Mouse (Mus musculus) hindbrain, embryonic 14.5 days (tissue): ENCODE results near the gene Gatd1. TPM values are rescaled to one million over a fixed set of nuclear protein-coding genes. Genes with fewer than 3 reads are reported as not detected.
A peak's percentile ranks its signal among the peaks of the same experiment; 100 is the strongest.

Experiments used
- ATAC-seq: fragments of 200-750 bp; cut with Nextera tagmentation; 2 replicates; pipeline ENCODE4 v1.8.0; 2017; ENCODE audit warnings: moderate number of reproducible peaks, mild to moderate bottlenecking, moderate TSS enrichment, moderate library complexity; ENCODE audit not compliant: low FRiP score
- DNase-seq: peaks from one replicate; pipeline ENCODE4 v3.0.0-alpha.2; 2015; ENCODE audit warnings: low spot score
- H3K27ac ChIP-seq: fragments of 300-500 bp; sonication (generic); 2 replicates; pipeline ENCODE4 v1.5.1; 2014; ENCODE audit warnings: mild to moderate bottlenecking, moderate library complexity
- H3K27me3 ChIP-seq: fragments of 300-500 bp; sonication (generic); 2 replicates; pipeline ENCODE4 v1.6.1; 2014; ENCODE audit warnings: mild to moderate bottlenecking, low read length, mixed read lengths; ENCODE audit not compliant: control insufficient read depth, insufficient read depth
- H3K36me3 ChIP-seq: fragments of 300-500 bp; sonication (generic); replicated peaks from 2 replicates; pipeline ENCODE4 v1.6.1; 2014; ENCODE audit not compliant: control insufficient read depth, insufficient read depth
- H3K4me1 ChIP-seq: fragments of 300-500 bp; sonication (generic); replicated peaks from 2 replicates; pipeline ENCODE4 v1.6.1; 2014; ENCODE audit warnings: antibody characterized with exemption, low read length, mixed read lengths; ENCODE audit not compliant: control insufficient read depth, insufficient read depth
- H3K4me2 ChIP-seq: fragments of 300-500 bp; sonication (generic); replicated peaks from 2 replicates; pipeline ENCODE4 v1.6.1; 2014; ENCODE audit warnings: mild to moderate bottlenecking, moderate library complexity
- H3K4me3 ChIP-seq: fragments of 300-500 bp; sonication (generic); replicated peaks from 2 replicates; pipeline ENCODE4 v1.5.1; 2014; ENCODE audit warnings: mild to moderate bottlenecking, low read length
- H3K9ac ChIP-seq: fragments of 300-500 bp; sonication (generic); 2 replicates; pipeline ENCODE4 v1.6.1; 2014
- H3K9me3 ChIP-seq: fragments of 300-500 bp; sonication (generic); 2 replicates; pipeline ENCODE4 v1.6.1; 2016; ENCODE audit warnings: low read length; ENCODE audit not compliant: control insufficient read depth
- WGBS: fragments of 180-500 bp; shearing (Covaris S2); extraction: QIAGEN DNeasy Blood & Tissue Kit; methylation state at CpG from one replicate; pipeline ENCODE4 v1.1.7; 2014; 5-methylcytosine and 5-hydroxymethylcytosine counted together
- polyA plus RNA-seq: library from polyadenylated mRNA; unstranded; fragments of >200 nt; fragmentation: Nextera tagmentation; extraction: Ambion mirVana; gene quantifications from 2 replicates; pipeline ENCODE4 v1.2.1, GENCODE M21; 2014

The Gatd1 gene
- polyA plus RNA-seq, 1 experiment from 2014 or later = 43.4 TPM

GRCm38 (mm10) chr7:141443828-141444237 lies 29.9 kb upstream of the Gatd1 start, which contains the start of gene Pidd1:
Gene Pidd1, minus strand, starts transcription at chr7:141444025.
- Histone ChIP-seq H3K4me1 (peaks cover 27% of the 10 kb centered on the region), H3K27me3 (no peaks in the 10 kb centered on the region), H3K4me3 (peak within 1 kb of the TSS; percentile 28), H3K4me2 (peak within 1 kb of the TSS; percentile 54), H3K9me3 (no peaks in the 10 kb centered on the region), H3K36me3 (peaks cover 5% of the 10 kb centered on the region), H3K9ac (peak within 1 kb of the TSS; percentile 45), H3K27ac (no peak within 1 kb of the TSS)
- DNase-seq (peak; percentile 39), ATAC-seq (no peak)
- WGBS = 0% methylated on average over 25 of the region's 25 CpGs

- no peak for ATAC-seq
- whole genome bisulfite sequencing = 28% methylated on average over 12 of the region's 12 CpGs
Measured at GRCm38 (mm10) chr7:141443081-141443821, 29.3 kb upstream of the Gatd1 start.

GRCm38 (mm10) chr7:141442199-141442598 lies 28.3 kb upstream of the Gatd1 start:
- H3K4me2 ChIP-seq = no peak overlapping the region
- ATAC-seq = no peak
- H3K9ac ChIP-seq = 0 out of 2 replicates have a peak overlapping the region, but pooled peaks have one; percentile 45

More at GRCm38 (mm10) chr7:141443081-141443821, 29.3 kb upstream of the Gatd1 start:
- peak overlapping the region; percentile 45 for H3K9ac ChIP-seq
- H3K4me3 ChIP-seq = peak overlapping the region; percentile 28
- no peaks in the 10 kb centered on the region for H3K9me3 ChIP-seq
- no peak for DNase-seq
- no peaks in the 10 kb centered on the region for H3K27me3 ChIP-seq
- peak overlapping the region; percentile 54 for H3K4me2 ChIP-seq
- no peaks in the 10 kb centered on the region; the same call in 1 of the 2 replicates for H3K36me3 ChIP-seq
- H3K27ac ChIP-seq = no peak overlapping the region
- H3K4me1 ChIP-seq = peaks cover 21% of the 10 kb centered on the region

GRCm38 (mm10) chr7:141441460-141441859 lies 27.5 kb upstream of the Gatd1 start:
- H3K36me3 ChIP-seq = no peaks in the 10 kb centered on the region; the same call in 1 of the 2 replicates
- no peaks in the 10 kb centered on the region for H3K9me3 ChIP-seq
- no peak overlapping the region for H3K4me3 ChIP-seq
- WGBS = 93% methylated on average over 9 of the region's 9 CpGs
- ATAC-seq (no peak), DNase-seq (no peak)
- no peak overlapping the region for H3K4me2 ChIP-seq
- H3K27ac ChIP-seq = no peak overlapping the region
- H3K4me1 ChIP-seq = peaks cover 16% of the 10 kb centered on the region
- H3K9ac ChIP-seq = no peak overlapping the region
- no peaks in the 10 kb centered on the region for H3K27me3 ChIP-seq

More at GRCm38 (mm10) chr7:141442199-141442598, 28.3 kb upstream of the Gatd1 start:
- Histone ChIP-seq H3K27me3 (no peaks in the 10 kb centered on the region), H3K27ac (no peak overlapping the region), H3K36me3 (no peaks in the 10 kb centered on the region; the same call in 1 of the 2 replicates), H3K4me1 (peaks cover 19% of the 10 kb centered on the region), H3K4me3 (no peak overlapping the region), H3K9me3 (no peaks in the 10 kb centered on the region)
- 92% methylated on average over 13 of the region's 13 CpGs for WGBS
- no peak for DNase-seq

GRCm38 (mm10) chr7:141440613-141441012 lies 26.7 kb upstream of the Gatd1 start:
- ATAC-seq = no peak
- H3K4me3 ChIP-seq = no peak overlapping the region
- peaks cover 24% of the 10 kb centered on the region for H3K4me1 ChIP-seq
- WGBS = 31% methylated on average over 6 of the region's 6 CpGs
- H3K4me2 ChIP-seq = no peak overlapping the region
- no peaks in the 10 kb centered on the region for H3K27me3 ChIP-seq
- no peak overlapping the region for H3K27ac ChIP-seq
- no peaks in the 10 kb centered on the region; the same call in 1 of the 2 replicates for H3K36me3 ChIP-seq
- no peaks in the 10 kb centered on the region for H3K9me3 ChIP-seq
- H3K9ac ChIP-seq = no peak overlapping the region
- no peak for DNase-seq

- H3K4me2 ChIP-seq = no peak overlapping the region
- H3K36me3 ChIP-seq = no peaks in the 10 kb centered on the region; the same call in 1 of the 2 replicates
- H3K9ac ChIP-seq = no peak overlapping the region
- ATAC-seq (no peak), DNase-seq (no peak)
- no peak overlapping the region for H3K27ac ChIP-seq
- H3K9me3 ChIP-seq = no peaks in the 10 kb centered on the region
- no peak overlapping the region for H3K4me3 ChIP-seq
- no peaks in the 10 kb centered on the region for H3K27me3 ChIP-seq
- 96% methylated on average over 11 of the region's 11 CpGs for WGBS
- peaks cover 28% of the 10 kb centered on the region for H3K4me1 ChIP-seq
Measured at GRCm38 (mm10) chr7:141439811-141440210, 25.9 kb upstream of the Gatd1 start.

GRCm38 (mm10) chr7:141439140-141439679 lies 25.3 kb upstream of the Gatd1 start:
- H3K27me3 ChIP-seq = no peaks in the 10 kb centered on the region
- H3K4me3 ChIP-seq = no peak overlapping the region
- no peaks in the 10 kb centered on the region for H3K9me3 ChIP-seq
- ATAC-seq (no peak), DNase-seq (no peak)
- H3K4me1 ChIP-seq = peaks cover 28% of the 10 kb centered on the region
- no peak overlapping the region for H3K4me2 ChIP-seq
- H3K9ac ChIP-seq = no peak overlapping the region
- WGBS = 93% methylated on average over 10 of the region's 10 CpGs
- no peak overlapping the region for H3K27ac ChIP-seq
- no peaks in the 10 kb centered on the region; the same call in 1 of the 2 replicates for H3K36me3 ChIP-seq

- WGBS = 93% methylated on average over 12 of the region's 12 CpGs
- Histone ChIP-seq H3K4me3 (no peak overlapping the region), H3K27ac (peak overlapping the region; percentile 71; the same call in 1 of the 2 replicates)
Measured at GRCm38 (mm10) chr7:141438201-141438968, 24.4 kb upstream of the Gatd1 start.

More at GRCm38 (mm10) chr7:141438201-141438968, 24.4 kb upstream of the Gatd1 start:
- Histone ChIP-seq H3K27me3 (no peaks in the 10 kb centered on the region), H3K36me3 (peaks cover 6% of the 10 kb centered on the region), H3K9me3 (no peaks in the 10 kb centered on the region), H3K4me2 (peak overlapping the region; percentile 90; the same call in 1 of the 2 replicates), H3K9ac (0 out of 2 replicates have a peak overlapping the region, but pooled peaks have one; percentile 76), H3K4me1 (peaks cover 28% of the 10 kb centered on the region)
- DNase-seq (no peak), ATAC-seq (no peak)
